Mouse (Mus musculus) urinary bladder, postnatal 4 days (tissue): ENCODE measurements at regions not wholly inside any gene's neighbourhood (a gene's known extent, or its start where the extent isn't known, plus 50 kb on each side); places are given as distances from the start of the nearest gene placed in this dataset.

Source experiments
- DNase-seq, 2 experiments: peaks; one replicate each; pipeline ENCODE4 v3.0.0; 2021 to 2022; ENCODE audit warnings: low spot score in 2 of 2

- no peak for DNase-seq
Observed at GRCm38 (mm10) chr6:51002713-51003112, 348.5 kb upstream of the Npvf start.

DNA sequence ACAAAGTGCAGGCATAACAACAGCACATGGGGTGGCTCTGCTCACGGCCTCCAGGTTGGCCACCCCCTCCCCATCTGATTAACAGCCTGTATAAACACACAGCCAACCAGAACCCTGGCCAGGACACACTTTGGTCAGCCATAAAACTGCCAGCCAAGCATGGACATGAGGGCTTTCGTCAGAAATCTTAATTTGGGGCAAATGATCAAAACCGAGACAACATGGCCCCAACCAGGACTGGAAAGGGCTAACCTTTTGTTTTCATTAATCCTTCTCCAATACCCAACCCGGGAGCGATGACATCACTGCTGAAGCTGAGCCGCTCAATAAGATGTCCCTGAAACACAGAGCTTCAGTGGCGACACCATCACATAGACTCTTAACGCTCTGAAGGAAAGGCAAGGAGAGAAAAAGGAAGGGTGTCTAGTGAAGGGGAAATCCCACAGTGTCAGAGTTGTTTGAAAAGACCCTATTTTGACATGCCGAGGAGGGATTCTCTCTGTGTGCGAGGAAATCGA is 351.9 kb upstream of the Npvf start:
- no peak for DNase-seq

GRCm38 (mm10) chr6:51009526-51010340 is 355.5 kb upstream of the Npvf start:
- DNase-seq = no peak

DNA sequence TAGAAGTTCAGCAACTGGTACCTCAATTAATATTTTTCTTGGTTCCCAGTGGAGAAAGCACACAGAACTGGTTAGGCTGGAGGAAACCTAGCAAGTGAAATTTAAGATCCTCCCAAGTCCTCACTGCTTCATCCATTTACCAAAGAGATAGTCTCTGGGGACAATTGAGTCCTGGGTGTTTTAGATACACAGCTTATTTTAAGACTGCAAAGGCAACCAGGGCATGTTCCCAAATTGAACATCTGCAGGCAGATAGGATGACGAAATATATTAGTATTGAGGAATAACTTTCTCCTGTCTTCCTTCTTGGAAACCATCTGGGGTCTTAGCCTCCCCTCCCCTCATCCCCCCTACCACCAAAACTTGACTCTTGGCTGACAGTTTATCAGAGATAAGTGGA is 356.3 kb upstream of the Npvf start:
- no peak for DNase-seq

GRCm38 (mm10) chr6:51012086-51012830 is 358.0 kb upstream of the Npvf start:
- DNase-seq = peak; percentile 52 to 72

- DNase-seq = no peak
Observed at GRCm38 (mm10) chr6:51015735-51016134, 361.5 kb upstream of the Npvf start.

DNA sequence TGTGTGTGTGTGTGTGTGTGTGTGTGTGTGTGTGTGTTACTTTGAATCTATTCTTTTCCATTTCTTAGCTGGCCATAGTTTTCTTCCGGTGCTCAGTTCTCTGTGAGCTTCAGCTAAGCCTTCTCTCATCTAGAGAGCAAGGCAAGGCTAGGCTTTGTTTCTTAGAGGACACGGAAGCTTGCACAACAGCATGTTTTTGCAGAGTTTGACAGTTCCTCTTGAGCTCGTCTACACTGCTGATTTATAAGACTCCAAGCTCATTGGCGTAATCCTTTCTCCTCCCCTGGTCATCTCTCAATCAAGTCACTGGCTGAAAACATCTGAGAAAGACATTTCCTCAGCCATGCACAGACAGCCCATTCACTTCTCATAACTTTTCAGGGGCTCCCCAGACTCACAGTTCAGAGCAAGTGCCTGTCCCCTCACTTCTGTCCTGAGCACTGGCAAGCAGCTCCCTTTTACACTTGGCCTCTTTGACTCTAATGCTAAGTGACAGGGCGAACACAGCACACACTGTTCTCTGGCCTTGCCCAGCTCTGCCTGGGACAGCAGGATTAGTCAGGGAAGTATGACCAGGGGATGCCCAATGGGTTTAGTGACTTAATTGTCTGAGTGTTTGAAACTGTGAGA is 362.3 kb upstream of the Npvf start:
- DNase-seq = no peak

DNA sequence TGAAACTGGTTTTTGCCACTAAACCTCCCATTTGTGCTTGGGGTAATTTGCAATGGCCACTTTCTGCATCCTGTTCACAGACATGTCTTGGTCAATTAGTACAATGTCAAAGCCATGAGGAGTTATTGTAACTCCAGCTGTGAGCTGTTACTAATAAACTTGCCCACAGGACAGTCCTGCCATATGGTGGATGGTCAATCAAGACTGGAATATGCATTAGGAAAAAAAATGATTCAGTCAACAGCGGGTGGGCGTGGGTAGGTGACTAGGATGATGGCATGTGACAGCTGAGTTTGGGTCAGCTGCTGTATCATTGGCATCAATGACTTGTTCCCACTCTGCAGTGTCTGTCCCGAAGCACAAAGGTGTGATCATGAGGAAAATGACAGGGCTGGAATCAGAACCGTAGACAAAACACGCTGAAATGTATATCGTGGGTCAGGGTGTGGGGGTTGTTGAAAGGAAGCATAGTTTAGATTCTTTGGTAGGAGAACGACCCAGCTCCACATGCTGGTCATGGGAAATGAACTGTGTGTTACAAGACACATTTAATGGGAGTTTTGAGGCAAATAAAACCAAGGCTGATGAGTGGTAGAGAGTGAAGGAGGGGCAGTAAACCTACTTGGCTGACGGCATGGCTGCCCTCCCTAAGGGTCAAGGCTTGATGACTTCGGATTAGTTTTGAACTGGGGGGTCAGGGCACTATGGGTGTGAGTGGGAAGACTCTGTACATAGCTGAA is 363.2 kb upstream of the Npvf start:
- DNase-seq = no peak

- DNase-seq = no peak
Observed at GRCm38 (mm10) chr6:51021206-51021605, 367.0 kb upstream of the Npvf start.

DNA sequence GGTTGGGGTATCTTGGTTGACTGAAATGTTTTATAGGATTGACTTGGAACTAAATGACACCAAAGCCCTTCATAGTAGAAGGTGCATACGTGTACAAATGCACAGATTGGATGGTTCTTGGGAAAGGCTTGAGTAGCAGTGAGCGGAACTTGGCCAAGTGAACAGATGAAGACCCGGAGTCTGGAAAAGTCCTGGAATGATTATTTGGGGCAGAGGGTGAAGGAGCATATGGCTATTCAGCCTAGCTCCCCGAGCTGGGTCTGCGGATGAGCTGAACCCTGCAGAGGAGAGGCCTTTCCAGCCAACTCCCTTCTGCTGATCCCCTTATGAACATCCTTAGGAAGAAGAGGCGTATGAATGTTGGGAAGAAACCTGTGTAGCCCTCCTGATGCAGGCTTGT is 369.1 kb upstream of the Npvf start:
- DNase-seq = no peak

DNA sequence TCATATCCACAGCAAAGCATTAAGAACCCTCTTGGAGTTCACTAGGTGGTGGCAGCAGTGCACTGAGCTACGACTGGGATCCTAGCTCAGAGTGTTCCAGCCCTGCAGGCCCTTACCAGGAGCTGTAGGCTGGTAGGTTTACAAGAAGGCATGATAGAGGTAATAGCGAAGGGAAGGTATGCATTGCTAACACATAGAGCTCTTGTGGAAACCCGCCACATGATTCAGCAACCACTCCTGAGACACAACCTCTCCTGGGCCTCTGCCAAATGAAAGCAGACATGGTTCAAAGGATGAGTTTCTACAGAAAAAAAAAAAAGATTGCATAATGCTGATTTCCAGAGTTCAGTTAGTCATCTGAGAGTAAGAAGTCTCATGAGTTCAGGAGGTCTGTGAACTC is 370.5 kb upstream of the Npvf start:
- no peak for DNase-seq

DNA sequence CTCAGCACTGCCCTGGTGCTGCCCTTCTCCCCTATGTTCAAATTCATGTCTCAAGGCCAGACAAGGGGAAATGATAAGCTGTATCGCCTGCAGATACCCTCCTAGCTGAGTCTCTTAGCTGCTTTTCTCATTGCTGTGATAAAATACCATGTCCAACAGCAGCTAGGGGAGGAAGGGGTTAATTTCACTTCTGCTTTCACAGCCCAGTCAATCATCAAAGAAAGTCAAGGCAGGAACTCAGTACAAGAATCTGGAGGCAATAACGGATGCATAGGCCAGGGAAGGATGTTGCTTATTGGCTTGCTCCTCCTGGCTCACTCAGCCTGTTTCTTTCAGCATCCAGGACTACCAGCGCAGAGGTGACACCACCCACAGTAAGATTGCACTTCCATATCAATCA is 371.2 kb upstream of the Npvf start:
- no peak for DNase-seq

- no peak for DNase-seq
Observed at GRCm38 (mm10) chr6:51027296-51027695, 373.1 kb upstream of the Npvf start.

DNA sequence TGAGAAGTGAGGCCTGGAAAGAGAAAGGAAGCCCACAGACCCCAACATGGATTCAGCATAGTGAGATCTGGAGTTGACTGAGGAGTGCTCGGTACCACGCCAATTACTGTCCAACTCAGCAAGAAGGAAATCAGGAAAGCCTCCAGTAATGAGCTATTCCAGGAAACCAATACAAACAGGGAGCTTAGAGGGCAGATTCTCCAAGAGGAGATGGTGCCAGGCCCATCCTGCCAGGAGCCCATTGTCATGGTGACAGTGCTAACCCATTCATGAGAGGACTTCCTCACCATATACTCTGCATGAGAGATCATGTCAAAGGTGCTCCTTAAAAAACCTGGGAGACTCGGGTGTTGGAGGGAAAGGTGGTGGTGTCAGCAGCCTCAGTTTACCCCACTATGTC is 375.3 kb upstream of the Npvf start:
- DNase-seq = no peak

- no peak for DNase-seq
Observed at GRCm38 (mm10) chr6:51029953-51030352, 375.7 kb upstream of the Npvf start.

DNA sequence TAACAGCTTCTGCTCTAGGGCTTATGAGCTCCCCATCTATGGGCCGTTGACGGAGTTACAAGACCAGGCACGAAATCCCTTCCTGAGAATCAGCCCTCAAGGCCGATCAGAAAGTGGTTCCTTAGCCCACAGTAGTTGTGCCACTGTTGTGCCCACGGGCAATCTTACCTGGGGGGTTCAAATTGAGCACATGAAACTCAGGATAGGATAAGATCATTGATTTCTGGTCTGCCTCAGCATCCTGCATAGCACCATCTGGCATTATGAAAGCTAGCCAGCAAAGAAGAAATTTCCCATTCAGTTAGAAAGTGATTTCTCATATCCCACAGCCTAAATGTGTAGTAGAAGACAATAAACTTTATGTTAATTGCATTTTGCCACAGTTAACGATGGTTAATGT is 379.6 kb upstream of the Npvf start:
- DNase-seq = no peak

GRCm38 (mm10) chr6:51036074-51036473 is 381.8 kb upstream of the Npvf start:
- DNase-seq = no peak

GRCm38 (mm10) chr6:51036553-51036952 is 382.3 kb upstream of the Npvf start:
- DNase-seq = no peak

GRCm38 (mm10) chr6:51036956-51037355 is 382.7 kb upstream of the Npvf start:
- DNase-seq = no peak

- DNase-seq = no peak
Observed at GRCm38 (mm10) chr6:51039486-51040180, 385.4 kb upstream of the Npvf start.

DNA sequence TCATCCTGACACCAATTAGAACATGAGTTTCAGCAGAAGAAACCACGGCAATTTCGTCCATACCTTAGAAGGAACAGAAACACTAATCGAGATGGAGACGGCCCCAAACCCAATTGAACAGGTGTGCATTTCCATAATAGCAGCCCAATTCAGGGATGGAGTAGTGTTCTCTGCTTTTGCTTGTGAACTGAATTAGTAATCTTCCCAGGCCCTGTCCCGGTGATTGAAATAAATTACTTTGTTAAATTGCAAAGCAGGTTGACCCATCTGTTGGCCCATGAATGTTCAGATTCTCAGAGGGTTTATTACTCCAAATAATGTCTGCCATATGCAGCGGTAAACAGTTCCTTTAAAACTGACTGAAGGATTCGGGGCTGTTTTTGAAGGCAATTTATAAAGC is 388.5 kb upstream of the Nfe2l3 start:
- DNase-seq = no peak
